Mouse (Mus musculus): ENCODE results near the gene Elovl6. TPM values are rescaled to one million over a fixed set of nuclear protein-coding genes. Genes with fewer than 3 reads are reported as not detected.

Elovl6 gene
- polyA plus RNA-seq, 1 experiment from 2014 or later, result 20.9 TPM

DNA sequence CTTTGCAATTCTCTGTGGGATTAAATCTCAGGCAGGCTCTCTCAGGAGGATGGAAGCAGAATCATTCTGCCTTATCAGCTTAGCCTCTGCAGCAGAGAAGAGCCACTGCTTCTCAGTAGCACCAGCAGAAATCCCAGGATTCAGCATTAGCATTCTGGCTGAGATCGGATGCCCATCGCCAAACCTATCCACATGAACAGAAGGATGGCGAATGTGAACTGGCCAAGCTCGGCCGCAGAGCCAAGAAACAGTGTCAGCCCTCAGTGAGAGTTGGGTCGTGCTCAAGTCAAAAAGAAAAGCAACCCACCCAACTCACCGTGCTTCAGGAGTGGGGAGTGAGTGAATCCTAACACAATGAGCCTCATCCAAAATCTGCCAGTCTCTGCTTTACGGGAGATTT, 119.6 kb downstream of the Elovl6 start:
- no peak for ATAC-seq (replicated peaks; ENCODE audit: insufficient number of reproducible peaks, low FRiP score, low TSS enrichment)
- WGBS (ENCODE audit: insufficient replicate concordance), result 82% methylated on average over 8 of the region's 8 CpGs

GRCm38 (mm10) chr3:129652476-129652875, 120.3 kb downstream of the Elovl6 start:
- H3K36me3 ChIP-seq (ENCODE audit: control insufficient read depth, insufficient read depth, low read length), result no peaks in the 10 kb centered on the region
- ATAC-seq (replicated peaks; ENCODE audit: insufficient number of reproducible peaks, low FRiP score, low TSS enrichment), result no peak
- 79% methylated on average over 4 of the region's 4 CpGs for WGBS (ENCODE audit: insufficient replicate concordance)

More for the DNA sequence above, 119.6 kb downstream of the Elovl6 start:
- no peak overlapping the region for H3K9ac ChIP-seq (ENCODE audit: low read depth, low read length)
- H3K4me1 ChIP-seq (ENCODE audit: control insufficient read depth, insufficient read depth, low read length), result no peaks in the 10 kb centered on the region
- H3K9me3 ChIP-seq (replicated peaks; ENCODE audit: control insufficient read depth, low read length), result no peaks in the 10 kb centered on the region
- no peak overlapping the region for H3K4me3 ChIP-seq (ENCODE audit: low read depth, low read length)
- no peaks in the 10 kb centered on the region for H3K36me3 ChIP-seq (ENCODE audit: control insufficient read depth, insufficient read depth, low read length)
- no peak overlapping the region for H3K4me2 ChIP-seq
- H3K27me3 ChIP-seq (ENCODE audit: control insufficient read depth, insufficient read depth, low read length), result no peaks in the 10 kb centered on the region
- no peak overlapping the region for H3K27ac ChIP-seq (ENCODE audit: low read depth, low read length)

DNA sequence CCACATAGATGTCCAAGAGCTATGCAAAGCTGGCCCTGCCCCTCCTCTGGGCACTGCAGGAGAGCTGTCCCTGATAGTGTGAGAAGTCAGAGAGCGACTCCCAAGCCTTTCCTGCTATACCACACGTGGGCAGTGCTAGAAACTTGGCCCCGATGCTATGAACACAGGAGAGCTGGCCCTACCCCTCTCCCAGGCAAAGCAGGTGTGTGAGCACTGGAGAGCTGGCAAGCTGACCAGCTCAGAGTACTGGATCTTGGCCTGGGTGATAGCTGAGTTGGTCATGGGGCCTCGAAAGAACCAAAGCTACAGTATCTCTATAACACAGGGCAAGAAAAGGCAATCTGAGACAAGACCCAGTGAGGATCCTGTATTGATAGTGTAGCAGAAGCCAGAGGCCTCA, 124.4 kb downstream of the Elovl6 start:
- H3K27ac ChIP-seq (ENCODE audit: low read depth, low read length), result no peak overlapping the region
- no peaks in the 10 kb centered on the region for H3K9me3 ChIP-seq (replicated peaks; ENCODE audit: control insufficient read depth, low read length)
- H3K4me2 ChIP-seq, result no peak overlapping the region
- ATAC-seq (replicated peaks; ENCODE audit: insufficient number of reproducible peaks, low FRiP score, low TSS enrichment), result no peak
- no peak overlapping the region for H3K4me3 ChIP-seq (ENCODE audit: low read depth, low read length)
- H3K9ac ChIP-seq (ENCODE audit: low read depth, low read length), result no peak overlapping the region
- H3K4me1 ChIP-seq (ENCODE audit: control insufficient read depth, insufficient read depth, low read length), result no peaks in the 10 kb centered on the region
- WGBS (ENCODE audit: insufficient replicate concordance), result 68% methylated on average over 4 of the region's 4 CpGs
- no peaks in the 10 kb centered on the region for H3K27me3 ChIP-seq (ENCODE audit: control insufficient read depth, insufficient read depth, low read length)
- no peaks in the 10 kb centered on the region for H3K36me3 ChIP-seq (ENCODE audit: control insufficient read depth, insufficient read depth, low read length)

More at GRCm38 (mm10) chr3:129652476-129652875, 120.3 kb downstream of the Elovl6 start:
- H3K4me3 ChIP-seq (ENCODE audit: low read depth, low read length), result no peak overlapping the region
- H3K27ac ChIP-seq (ENCODE audit: low read depth, low read length), result no peak overlapping the region
- no peaks in the 10 kb centered on the region for H3K27me3 ChIP-seq (ENCODE audit: control insufficient read depth, insufficient read depth, low read length)
- H3K9ac ChIP-seq (ENCODE audit: low read depth, low read length), result no peak overlapping the region
- H3K4me2 ChIP-seq, result no peak overlapping the region
- no peaks in the 10 kb centered on the region for H3K9me3 ChIP-seq (replicated peaks; ENCODE audit: control insufficient read depth, low read length)
- H3K4me1 ChIP-seq (ENCODE audit: control insufficient read depth, insufficient read depth, low read length), result no peaks in the 10 kb centered on the region

DNA sequence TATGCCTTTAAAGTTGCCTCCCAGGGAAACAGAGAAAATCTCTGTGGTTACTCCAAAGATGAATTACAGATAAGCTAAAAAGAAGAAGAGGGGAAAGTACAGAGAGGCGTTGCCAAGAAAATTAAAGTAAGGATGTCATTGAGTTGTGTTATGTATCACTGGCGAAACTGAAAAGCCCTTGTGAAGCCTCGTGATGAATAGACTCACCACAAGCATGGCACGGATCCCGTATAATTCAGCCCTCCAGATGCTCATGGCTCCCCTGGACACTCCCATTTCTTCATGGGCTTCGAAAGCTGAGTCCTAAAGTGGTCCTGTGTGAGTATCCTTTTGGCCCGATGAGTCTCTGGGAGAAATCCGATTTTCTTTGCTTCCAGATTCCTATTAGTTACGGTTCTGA, 125.1 kb downstream of the Elovl6 start:
- Histone ChIP-seq H3K27me3 (ENCODE audit: control insufficient read depth, insufficient read depth, low read length) (no peaks in the 10 kb centered on the region), H3K9ac (ENCODE audit: low read depth, low read length) (no peak overlapping the region), H3K4me1 (ENCODE audit: control insufficient read depth, insufficient read depth, low read length) (no peaks in the 10 kb centered on the region), H3K9me3 (replicated peaks; ENCODE audit: control insufficient read depth, low read length) (no peaks in the 10 kb centered on the region), H3K4me3 (ENCODE audit: low read depth, low read length) (no peak overlapping the region), H3K4me2 (no peak overlapping the region), H3K36me3 (ENCODE audit: control insufficient read depth, insufficient read depth, low read length) (no peaks in the 10 kb centered on the region), H3K27ac (ENCODE audit: low read depth, low read length) (no peak overlapping the region)
- no peak for ATAC-seq (replicated peaks; ENCODE audit: insufficient number of reproducible peaks, low FRiP score, low TSS enrichment)
- 82% methylated on average over 9 of the region's 9 CpGs for WGBS (ENCODE audit: insufficient replicate concordance)

DNA sequence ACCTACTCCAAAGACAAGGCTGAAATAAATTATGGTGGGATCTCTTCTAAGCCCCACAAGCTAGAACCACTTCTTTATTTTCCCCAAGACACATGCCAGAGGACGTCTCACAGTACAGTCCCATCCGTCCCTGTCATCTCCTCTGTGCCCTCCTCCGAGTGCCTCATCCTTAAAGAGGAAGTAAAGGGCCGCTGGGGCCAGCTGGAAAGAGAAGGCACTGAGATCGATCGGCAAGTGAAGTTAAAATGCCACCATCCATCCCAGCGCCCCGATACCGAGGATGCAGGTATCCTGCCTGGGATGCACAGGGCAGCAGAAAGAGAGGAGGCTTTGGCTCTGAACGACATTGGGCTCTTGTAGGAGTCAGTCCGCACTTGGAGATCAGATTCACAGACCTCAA, 125.6 kb downstream of the Elovl6 start:
- WGBS (ENCODE audit: insufficient replicate concordance), result 79% methylated on average over 11 of the region's 11 CpGs
- no peak overlapping the region for H3K27ac ChIP-seq (ENCODE audit: low read depth, low read length)
- no peak overlapping the region for H3K4me3 ChIP-seq (ENCODE audit: low read depth, low read length)
- no peak overlapping the region for H3K9ac ChIP-seq (ENCODE audit: low read depth, low read length)
- no peaks in the 10 kb centered on the region for H3K36me3 ChIP-seq (ENCODE audit: control insufficient read depth, insufficient read depth, low read length)
- no peaks in the 10 kb centered on the region for H3K9me3 ChIP-seq (replicated peaks; ENCODE audit: control insufficient read depth, low read length)
- H3K27me3 ChIP-seq (ENCODE audit: control insufficient read depth, insufficient read depth, low read length), result no peaks in the 10 kb centered on the region
- H3K4me1 ChIP-seq (ENCODE audit: control insufficient read depth, insufficient read depth, low read length), result no peaks in the 10 kb centered on the region
- ATAC-seq (replicated peaks; ENCODE audit: insufficient number of reproducible peaks, low FRiP score, low TSS enrichment), result no peak
- no peak overlapping the region for H3K4me2 ChIP-seq

DNA sequence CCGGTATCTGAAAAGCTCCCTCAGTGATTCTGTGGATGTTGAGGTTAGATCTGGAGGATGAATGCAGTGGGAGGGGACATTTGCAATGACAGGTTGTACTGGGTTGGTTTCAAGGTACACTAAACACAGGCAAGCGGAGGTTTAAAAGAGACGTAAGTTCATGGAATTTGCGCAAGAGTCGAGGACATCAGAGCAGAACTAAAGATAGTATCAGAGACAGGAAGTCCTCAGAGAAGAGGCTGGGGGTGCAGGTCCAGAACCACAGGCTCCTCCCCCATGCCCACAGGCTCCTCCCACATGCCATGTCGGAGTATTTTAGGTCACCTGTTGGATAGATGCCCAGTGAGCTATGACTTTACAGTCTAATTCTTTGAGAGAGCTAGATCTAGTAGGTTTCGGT, 126.6 kb downstream of the Elovl6 start:
- no peak for ATAC-seq (replicated peaks; ENCODE audit: insufficient number of reproducible peaks, low FRiP score, low TSS enrichment)
- no peak overlapping the region for H3K4me3 ChIP-seq (ENCODE audit: low read depth, low read length)
- H3K27ac ChIP-seq (ENCODE audit: low read depth, low read length), result no peak overlapping the region
- no peaks in the 10 kb centered on the region for H3K36me3 ChIP-seq (ENCODE audit: control insufficient read depth, insufficient read depth, low read length)
- 76% methylated on average over 7 of the region's 7 CpGs for WGBS (ENCODE audit: insufficient replicate concordance)
- no peak overlapping the region for H3K4me2 ChIP-seq
- H3K4me1 ChIP-seq (ENCODE audit: control insufficient read depth, insufficient read depth, low read length), result no peaks in the 10 kb centered on the region
- H3K9me3 ChIP-seq (replicated peaks; ENCODE audit: control insufficient read depth, low read length), result no peaks in the 10 kb centered on the region
- no peak overlapping the region for H3K9ac ChIP-seq (ENCODE audit: low read depth, low read length)
- H3K27me3 ChIP-seq (ENCODE audit: control insufficient read depth, insufficient read depth, low read length), result no peaks in the 10 kb centered on the region

- no peaks in the 10 kb centered on the region for H3K9me3 ChIP-seq (replicated peaks; ENCODE audit: control insufficient read depth, low read length)
- WGBS (ENCODE audit: insufficient replicate concordance), result 73% methylated on average over 1 of the region's 2 CpGs
- H3K4me1 ChIP-seq (ENCODE audit: control insufficient read depth, insufficient read depth, low read length), result no peaks in the 10 kb centered on the region
- no peak for ATAC-seq (replicated peaks; ENCODE audit: insufficient number of reproducible peaks, low FRiP score, low TSS enrichment)
- no peaks in the 10 kb centered on the region for H3K27me3 ChIP-seq (ENCODE audit: control insufficient read depth, insufficient read depth, low read length)
- H3K36me3 ChIP-seq (ENCODE audit: control insufficient read depth, insufficient read depth, low read length), result no peaks in the 10 kb centered on the region
- H3K4me3 ChIP-seq (ENCODE audit: low read depth, low read length), result no peak overlapping the region
- no peak overlapping the region for H3K4me2 ChIP-seq
- no peak overlapping the region for H3K9ac ChIP-seq (ENCODE audit: low read depth, low read length)
- H3K27ac ChIP-seq (ENCODE audit: low read depth, low read length), result no peak overlapping the region
Measured at GRCm38 (mm10) chr3:129663906-129664305, 131.8 kb downstream of the Elovl6 start.

GRCm38 (mm10) chr3:129675923-129676322, 143.8 kb downstream of the Elovl6 start:
- WGBS (ENCODE audit: insufficient replicate concordance), result 80% methylated on average over 7 of the region's 7 CpGs
- no peak overlapping the region for H3K4me2 ChIP-seq
- H3K9me3 ChIP-seq (replicated peaks; ENCODE audit: control insufficient read depth, low read length), result no peaks in the 10 kb centered on the region
- no peak overlapping the region for H3K27ac ChIP-seq (ENCODE audit: low read depth, low read length)
- H3K36me3 ChIP-seq (ENCODE audit: control insufficient read depth, insufficient read depth, low read length), result no peaks in the 10 kb centered on the region
- no peak for ATAC-seq (replicated peaks; ENCODE audit: insufficient number of reproducible peaks, low FRiP score, low TSS enrichment)
- H3K4me3 ChIP-seq (ENCODE audit: low read depth, low read length), result no peak overlapping the region
- no peaks in the 10 kb centered on the region; the same call in 1 of the 2 replicates for H3K4me1 ChIP-seq (ENCODE audit: control insufficient read depth, insufficient read depth, low read length)
- no peak overlapping the region for H3K9ac ChIP-seq (ENCODE audit: low read depth, low read length)
- no peaks in the 10 kb centered on the region for H3K27me3 ChIP-seq (ENCODE audit: control insufficient read depth, insufficient read depth, low read length)

DNA sequence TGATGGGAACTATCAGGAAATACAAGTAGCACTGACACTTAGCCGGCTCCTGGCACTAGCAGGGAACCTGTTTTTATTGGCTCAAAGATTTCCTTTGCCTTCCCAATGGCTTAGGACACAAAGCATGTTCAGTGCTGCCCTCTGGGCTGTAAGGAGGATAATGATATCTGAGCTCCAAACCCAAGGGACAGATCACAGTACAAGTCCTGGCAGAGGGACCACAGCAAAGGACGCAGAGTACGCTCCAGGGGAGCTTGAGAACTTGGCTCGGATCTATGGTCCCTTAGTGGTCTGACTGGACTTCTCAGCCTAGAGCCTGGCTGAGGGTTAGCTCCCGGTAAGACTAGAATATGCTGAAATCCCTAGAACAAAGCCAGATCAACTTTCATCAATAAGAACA, 148.1 kb downstream of the Elovl6 start:
- Histone ChIP-seq H3K27me3 (ENCODE audit: control insufficient read depth, insufficient read depth, low read length) (no peaks in the 10 kb centered on the region), H3K9ac (ENCODE audit: low read depth, low read length) (no peak overlapping the region), H3K27ac (ENCODE audit: low read depth, low read length) (no peak overlapping the region), H3K4me2 (no peak overlapping the region), H3K4me3 (ENCODE audit: low read depth, low read length) (no peak overlapping the region), H3K9me3 (replicated peaks; ENCODE audit: control insufficient read depth, low read length) (no peaks in the 10 kb centered on the region), H3K4me1 (ENCODE audit: control insufficient read depth, insufficient read depth, low read length) (no peaks in the 10 kb centered on the region; the same call in 1 of the 2 replicates), H3K36me3 (ENCODE audit: control insufficient read depth, insufficient read depth, low read length) (no peaks in the 10 kb centered on the region)
- WGBS (ENCODE audit: insufficient replicate concordance), result 61% methylated on average over 5 of the region's 5 CpGs
- ATAC-seq (replicated peaks; ENCODE audit: insufficient number of reproducible peaks, low FRiP score, low TSS enrichment), result no peak
